Mouse (Mus musculus): ENCODE results near the gene Bpifb1. TPM values are rescaled to one million over a fixed set of nuclear protein-coding genes. Genes with fewer than 3 reads are reported as not detected.
"Not testable (repeated sequence)": the region's sequence is repeated elsewhere in the genome, so short reads cannot be mapped to it uniquely, and the experiment has no call there.

Bpifb1 gene
- total RNA-seq, 2 experiments from 2014 or later, result not detected

GRCm38 (mm10) chr2:154206908-154207307 is 16.3 kb downstream of the Bpifb1 start:
- ATAC-seq (replicated peaks; ENCODE audit: low FRiP score, poor library complexity, severe bottlenecking), result 0 out of 2 replicates have a peak, but pooled peaks have one; percentile 32

GRCm38 (mm10) chr2:154209112-154209511 is 18.5 kb downstream of the Bpifb1 start:
- no peak for ATAC-seq (replicated peaks; ENCODE audit: low FRiP score, poor library complexity, severe bottlenecking)

GRCm38 (mm10) chr2:154211121-154211520 is 20.5 kb downstream of the Bpifb1 start:
- no peak for ATAC-seq (replicated peaks; ENCODE audit: low FRiP score, poor library complexity, severe bottlenecking)

- ATAC-seq (replicated peaks; ENCODE audit: low FRiP score, poor library complexity, severe bottlenecking), result no peak
These were observed 21.3 kb downstream of the Bpifb1 start for GRCm38 (mm10) chr2:154211881-154212280.

GRCm38 (mm10) chr2:154215191-154215590 is 24.6 kb downstream of the Bpifb1 start:
- ATAC-seq (replicated peaks; ENCODE audit: low FRiP score, poor library complexity, severe bottlenecking), result 0 out of 2 replicates have a peak, but pooled peaks have one; percentile 60

GRCm38 (mm10) chr2:154219950-154220349 is 29.3 kb downstream of the Bpifb1 start:
- ATAC-seq (replicated peaks; ENCODE audit: low FRiP score, poor library complexity, severe bottlenecking), result no peak

GRCm38 (mm10) chr2:154223265-154223916 is 32.8 kb downstream of the Bpifb1 start, which contains the start of gene Bpifb5:
Gene Bpifb5, plus strand, starts transcription at chr2:154223742.
- ATAC-seq (replicated peaks; ENCODE audit: low FRiP score, poor library complexity, severe bottlenecking), result no peak

- no peak for ATAC-seq (replicated peaks; ENCODE audit: low FRiP score, poor library complexity, severe bottlenecking)
These were observed 33.3 kb downstream of the Bpifb1 start for GRCm38 (mm10) chr2:154223917-154224273.

- no peak for ATAC-seq (replicated peaks; ENCODE audit: low FRiP score, poor library complexity, severe bottlenecking)
These were observed 36.4 kb downstream of the Bpifb1 start for GRCm38 (mm10) chr2:154226991-154227390.

GRCm38 (mm10) chr2:154227830-154228229 is 37.2 kb downstream of the Bpifb1 start:
- no peak for ATAC-seq (replicated peaks; ENCODE audit: low FRiP score, poor library complexity, severe bottlenecking)

- ATAC-seq (replicated peaks; ENCODE audit: low FRiP score, poor library complexity, severe bottlenecking), result no peak
These were observed 42.8 kb downstream of the Bpifb1 start for GRCm38 (mm10) chr2:154233426-154233825.

GRCm38 (mm10) chr2:154240771-154241170 is 50.2 kb downstream of the Bpifb1 start:
- ATAC-seq (replicated peaks; ENCODE audit: low FRiP score, poor library complexity, severe bottlenecking), result no peak

GRCm38 (mm10) chr2:154242726-154243125 is 52.1 kb downstream of the Bpifb1 start:
- not testable (repeated sequence) for ATAC-seq (replicated peaks; ENCODE audit: low FRiP score, poor library complexity, severe bottlenecking)

- ATAC-seq (replicated peaks; ENCODE audit: low FRiP score, poor library complexity, severe bottlenecking), result no peak
These were observed 52.9 kb downstream of the Bpifb1 start for GRCm38 (mm10) chr2:154243356-154244036.

- ATAC-seq (replicated peaks; ENCODE audit: low FRiP score, poor library complexity, severe bottlenecking), result no peak
These were observed 54.7 kb downstream of the Bpifb1 start for GRCm38 (mm10) chr2:154245322-154245721.

GRCm38 (mm10) chr2:154255254-154255653 is 64.6 kb downstream of the Bpifb1 start:
- not testable (repeated sequence) for ATAC-seq (replicated peaks; ENCODE audit: low FRiP score, poor library complexity, severe bottlenecking)

- no peak for ATAC-seq (replicated peaks; ENCODE audit: low FRiP score, poor library complexity, severe bottlenecking)
These were observed 65.2 kb downstream of the Bpifb1 start for GRCm38 (mm10) chr2:154255770-154256169.

- ATAC-seq (replicated peaks; ENCODE audit: low FRiP score, poor library complexity, severe bottlenecking), result not testable (repeated sequence)
These were observed 66.9 kb downstream of the Bpifb1 start, which contains the start of gene Bpifb9a for GRCm38 (mm10) chr2:154257554-154257953. Gene Bpifb9a, plus strand, starts transcription at chr2:154257854.

GRCm38 (mm10) chr2:154264397-154264796 is 73.8 kb downstream of the Bpifb1 start:
- not testable (repeated sequence) for ATAC-seq (replicated peaks; ENCODE audit: low FRiP score, poor library complexity, severe bottlenecking)

All from erythroblast, adult 5-6 weeks (primary cell).